Mouse (Mus musculus): Measurements from ENCODE around the gene Rtn2.
A peak's percentile ranks its signal among the peaks of the same experiment; 100 is the strongest.

Gene Rtn2

GRCm38 (mm10) chr7:19302264-19303045 lies 20.0 kb downstream of the Rtn2 start:
- no peak for DNase-seq

GRCm38 (mm10) chr7:19303046-19303305 lies 20.6 kb downstream of the Rtn2 start:
- no peak for DNase-seq

- peak; percentile 76 to 78 for DNase-seq
Measured at GRCm38 (mm10) chr7:19303770-19304169, 21.3 kb downstream of the Rtn2 start.

- no peak for DNase-seq
Measured at GRCm38 (mm10) chr7:19304501-19305412, 22.3 kb downstream of the Rtn2 start.

GRCm38 (mm10) chr7:19305413-19305735 lies 22.9 kb downstream of the Rtn2 start:
- DNase-seq, result no peak

GRCm38 (mm10) chr7:19305796-19306765 lies 23.7 kb downstream of the Rtn2 start:
- no peak for DNase-seq

- DNase-seq, result no peak
Measured at GRCm38 (mm10) chr7:19306819-19307738, 24.7 kb downstream of the Rtn2 start.

GRCm38 (mm10) chr7:19307739-19308453 lies 25.5 kb downstream of the Rtn2 start:
- DNase-seq, result peak in 1 of 2 experiments; percentile 61

GRCm38 (mm10) chr7:19308454-19309277 lies 26.2 kb downstream of the Rtn2 start:
- DNase-seq, result peak; percentile 94 to 96

GRCm38 (mm10) chr7:19309278-19309883 lies 27.0 kb downstream of the Rtn2 start:
- DNase-seq, result no peak

- peak; percentile 89 to 93 for DNase-seq
Measured at GRCm38 (mm10) chr7:19309884-19310641, 27.6 kb downstream of the Rtn2 start, which contains the start of gene Fosb. Fosb (minus strand) TSS chr7:19310051.

- no peak for DNase-seq
Measured at GRCm38 (mm10) chr7:19311991-19312390, 29.6 kb downstream of the Rtn2 start.

GRCm38 (mm10) chr7:19314033-19314432 lies 31.6 kb downstream of the Rtn2 start:
- no peak for DNase-seq

GRCm38 (mm10) chr7:19316451-19317161 lies 34.2 kb downstream of the Rtn2 start:
- DNase-seq, result no peak

- DNase-seq, result no peak
Measured at GRCm38 (mm10) chr7:19318201-19318600, 35.8 kb downstream of the Rtn2 start.

- DNase-seq, result no peak
Measured at GRCm38 (mm10) chr7:19318676-19319075, 36.3 kb downstream of the Rtn2 start.

GRCm38 (mm10) chr7:19319458-19319857 lies 37.0 kb downstream of the Rtn2 start:
- no peak for DNase-seq

- peak; percentile 86 to 91 for DNase-seq
Measured at GRCm38 (mm10) chr7:19319906-19320305, 37.5 kb downstream of the Rtn2 start.

All from thymus, postnatal 36 days (tissue).